Mouse (Mus musculus) CD4-positive, CD25-positive, alpha-beta regulatory T cell, adult 2 months (primary cell): ENCODE data around the gene Asphd1.
"Not testable (repeated sequence)": the region's sequence is repeated elsewhere in the genome, so short reads cannot be mapped to it uniquely, and the experiment has no call there.

Experiments
- DNase-seq: peaks from one replicate; pipeline ENCODE4 v3.0.0-alpha.2; 2012; ENCODE audit warnings: low read depth, low spot score

Gene Asphd1

GRCm38 (mm10) chr7:126950647-126951615 lies 1.5 kb upstream of the Asphd1 start:
- no peak for DNase-seq

DNA sequence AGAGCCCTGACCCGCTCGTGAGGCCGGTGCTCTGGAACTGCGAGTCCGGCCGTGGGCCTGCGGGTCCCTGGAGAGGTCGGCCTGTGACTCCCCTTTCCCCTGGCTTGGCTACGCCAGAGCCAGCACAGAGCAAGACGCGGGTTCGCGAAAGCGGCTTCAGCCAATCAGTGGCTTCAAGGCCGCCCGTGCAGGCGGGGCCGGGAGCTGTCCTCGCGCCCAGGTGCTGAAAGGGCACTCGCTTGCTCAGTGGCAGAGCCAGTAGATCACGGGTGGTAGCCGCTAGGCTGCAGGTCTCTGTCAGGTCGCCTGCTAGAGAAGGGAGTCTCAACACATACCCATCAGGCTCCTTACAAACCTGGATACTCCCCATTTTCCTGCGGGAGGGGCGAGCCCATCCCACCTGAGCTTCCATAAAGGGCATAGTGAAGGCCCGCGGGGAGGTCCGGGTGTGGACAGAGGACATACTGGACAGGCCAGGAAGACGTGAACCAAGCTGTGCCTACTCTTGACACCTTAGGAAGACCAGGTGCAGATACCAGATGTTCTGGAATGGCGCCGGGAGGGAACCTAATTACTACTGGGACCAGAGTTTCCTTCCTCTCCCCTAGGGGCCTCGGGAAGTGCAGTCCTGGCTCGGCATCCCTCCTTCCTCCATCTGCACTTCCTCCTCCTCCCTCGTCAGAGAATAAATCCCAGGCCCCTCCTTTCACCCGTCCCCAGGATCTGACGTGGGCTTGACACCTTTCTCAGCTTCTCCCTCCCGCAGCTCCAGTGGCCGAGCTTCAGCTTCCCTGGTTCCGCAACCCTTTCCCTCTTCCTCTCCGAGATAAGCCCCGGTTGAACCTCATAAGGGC lies 638 bp upstream of the Asphd1 start, which contains the start of gene Sez6l2:
Sez6l2 (plus strand) TSS at position 771 of the 854 bp plus-strand sequence.
- DNase-seq: peak; percentile 90

- no peak for DNase-seq
Observed at GRCm38 (mm10) chr7:126948626-126949025, 756 bp downstream of the Asphd1 start.

GRCm38 (mm10) chr7:126946530-126946929 lies 2.9 kb downstream of the Asphd1 start:
- DNase-seq: peak; percentile 77

- no peak for DNase-seq
Observed at GRCm38 (mm10) chr7:126941801-126942200, 7.6 kb downstream of the Asphd1 start.

DNA sequence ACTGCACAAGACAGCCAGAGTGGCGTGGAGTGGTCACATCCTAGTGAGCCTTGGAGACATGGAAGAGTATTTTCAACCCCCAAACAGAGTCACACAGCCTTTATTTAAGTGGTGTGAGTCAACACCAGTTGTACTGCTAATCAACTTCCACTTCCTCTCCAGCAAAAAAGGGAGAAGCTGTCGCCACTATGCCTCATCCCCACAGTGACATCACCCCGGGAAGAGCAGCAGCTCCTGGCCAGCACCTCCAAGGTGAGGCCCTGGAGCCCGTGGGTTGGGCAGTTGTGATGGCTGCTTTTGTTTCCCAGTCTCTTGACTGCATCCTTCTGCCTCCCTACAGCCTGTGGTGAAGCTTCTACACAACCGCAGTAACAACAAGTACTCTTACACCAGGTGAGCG lies 8.2 kb downstream of the Asphd1 start:
- no peak for DNase-seq

DNA sequence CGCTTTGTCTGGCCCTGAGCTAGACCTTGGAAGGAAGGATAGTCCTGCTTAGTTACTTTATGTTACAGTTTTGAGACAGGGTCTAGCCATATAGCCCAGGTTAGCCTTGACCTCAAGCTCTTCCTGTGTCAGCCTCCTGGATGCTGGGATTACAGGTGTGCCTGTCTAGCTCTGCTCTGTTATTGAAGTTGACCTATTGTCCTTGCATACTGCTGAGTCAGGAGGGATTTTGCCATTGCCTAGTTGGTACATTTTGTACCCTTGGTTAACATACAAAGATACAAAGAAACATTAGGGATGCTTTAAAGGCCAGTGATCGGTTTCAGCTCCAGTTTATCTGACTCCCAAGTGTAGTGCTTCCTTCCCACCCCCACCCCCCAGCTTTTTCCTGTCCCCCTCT lies 16.7 kb downstream of the Asphd1 start:
- no peak for DNase-seq

DNA sequence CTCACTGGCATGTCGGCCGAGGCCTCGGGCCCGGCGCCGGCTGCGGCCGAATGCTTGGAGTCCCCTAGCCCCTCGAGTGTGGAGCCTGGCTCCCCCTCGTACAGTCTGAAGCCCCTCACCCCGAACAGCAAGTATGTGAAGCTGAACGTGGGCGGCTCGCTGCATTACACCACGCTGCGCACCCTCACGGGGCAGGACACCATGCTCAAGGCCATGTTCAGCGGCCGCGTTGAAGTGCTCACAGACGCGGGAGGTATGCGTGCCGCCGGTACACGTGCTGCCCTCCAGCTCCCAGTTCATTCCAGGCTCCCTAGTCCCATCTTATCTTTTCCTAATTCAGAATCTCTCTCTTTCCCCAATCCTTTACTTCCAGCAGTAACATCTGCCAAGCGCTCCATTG lies 20.3 kb downstream of the Asphd1 start:
- no peak for DNase-seq

DNA sequence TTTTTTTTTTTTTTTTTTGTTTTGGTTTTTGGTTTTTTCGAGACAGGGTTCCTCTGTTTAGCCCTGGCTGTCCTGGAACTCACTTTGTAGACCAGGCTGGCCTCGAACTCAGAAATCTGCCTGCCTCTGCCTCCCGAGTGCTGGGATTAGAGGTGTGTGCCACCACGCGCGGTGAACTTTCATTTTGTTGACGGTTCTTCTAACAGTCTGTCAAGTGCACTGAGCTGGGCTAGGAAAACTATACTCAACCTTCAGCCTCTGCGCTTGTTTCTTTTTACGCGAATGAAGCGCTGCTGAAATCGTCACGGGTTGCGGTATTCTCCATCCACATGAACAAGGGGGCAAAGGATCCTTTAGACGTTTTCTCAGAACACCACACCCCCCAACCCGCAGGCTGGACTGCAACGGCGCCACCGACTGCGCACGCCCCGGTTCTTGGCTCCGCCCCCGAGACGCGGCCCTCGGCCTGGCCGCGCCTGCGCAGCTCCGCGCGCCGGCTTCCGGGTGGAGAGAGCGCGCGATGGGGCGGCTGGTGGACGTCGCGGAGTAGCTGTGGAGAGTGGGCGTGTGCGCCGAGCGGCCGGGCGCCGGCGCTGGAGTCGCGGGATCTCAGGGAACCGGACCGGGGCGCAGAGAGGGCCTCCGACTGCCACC lies 20.9 kb downstream of the Asphd1 start, which contains the start of gene Kctd13:
Kctd13 (plus strand) TSS at position 496 of the 654 bp plus-strand sequence.
- DNase-seq: peak; percentile 96

DNA sequence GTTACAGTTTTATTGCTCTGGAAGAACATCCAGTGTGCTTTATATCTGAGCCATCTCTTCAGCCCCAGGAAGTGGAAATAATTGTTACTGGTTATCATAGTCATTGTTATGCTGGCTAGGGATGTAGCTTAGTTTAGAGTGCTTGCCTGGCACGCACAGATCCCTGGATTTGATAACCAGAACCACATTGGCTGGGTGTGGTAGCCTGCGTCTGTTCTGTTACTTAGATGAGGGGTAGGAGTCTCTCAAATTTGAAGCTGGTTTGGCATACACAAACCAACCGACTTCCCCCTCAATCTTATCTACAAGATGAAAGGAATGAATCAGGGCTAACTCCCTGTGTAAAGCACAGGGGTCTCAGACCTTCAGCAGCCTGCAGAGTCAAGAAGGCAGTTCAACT lies 23.1 kb downstream of the Asphd1 start:
- DNase-seq: no peak

DNA sequence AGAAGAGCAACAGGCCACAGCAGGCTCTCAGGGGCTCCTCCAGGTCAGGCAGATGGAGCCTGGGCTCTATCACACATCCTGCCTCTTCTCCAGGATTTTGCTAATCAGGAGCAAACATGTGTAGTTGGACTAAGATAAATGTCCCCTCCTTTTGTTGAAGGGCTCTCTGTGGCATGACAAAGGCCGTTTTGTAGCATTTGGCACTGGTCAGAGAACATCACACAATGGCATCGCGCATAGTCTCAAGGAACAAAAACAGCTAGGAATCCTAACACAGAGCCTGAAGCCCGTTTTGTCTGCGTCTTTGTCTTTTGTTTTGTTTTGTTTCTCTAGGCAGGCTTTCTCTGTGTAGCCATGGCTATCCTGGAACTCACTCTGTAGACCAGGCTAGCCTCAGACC lies 25.4 kb downstream of the Asphd1 start:
- no peak for DNase-seq

GRCm38 (mm10) chr7:126922624-126923060 lies 26.7 kb downstream of the Asphd1 start, which contains the start of gene Tmem219:
Gene Tmem219 (minus strand): TSS chr7:126922917.
- no peak for DNase-seq

GRCm38 (mm10) chr7:126921563-126921962 lies 27.8 kb downstream of the Asphd1 start:
- no peak for DNase-seq

DNA sequence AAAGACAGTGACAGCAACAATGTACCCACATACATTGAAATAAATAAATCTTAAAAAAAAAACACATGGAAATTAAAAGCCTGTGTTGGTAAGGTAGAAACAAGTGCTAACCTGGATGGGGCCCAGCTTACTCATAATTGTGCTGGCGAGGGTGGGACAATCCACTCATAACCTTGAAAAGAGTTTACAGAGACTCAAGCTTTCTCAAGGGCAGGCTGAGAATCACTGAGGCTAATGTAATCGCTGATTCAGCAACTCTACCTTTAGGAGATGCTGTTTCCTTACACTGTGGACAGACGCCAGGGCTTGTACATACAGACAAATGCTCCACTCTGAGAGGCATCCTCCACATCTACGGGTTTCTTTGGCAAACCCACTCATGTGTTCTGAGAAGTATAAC lies 29.4 kb downstream of the Asphd1 start:
- no peak for DNase-seq

DNA sequence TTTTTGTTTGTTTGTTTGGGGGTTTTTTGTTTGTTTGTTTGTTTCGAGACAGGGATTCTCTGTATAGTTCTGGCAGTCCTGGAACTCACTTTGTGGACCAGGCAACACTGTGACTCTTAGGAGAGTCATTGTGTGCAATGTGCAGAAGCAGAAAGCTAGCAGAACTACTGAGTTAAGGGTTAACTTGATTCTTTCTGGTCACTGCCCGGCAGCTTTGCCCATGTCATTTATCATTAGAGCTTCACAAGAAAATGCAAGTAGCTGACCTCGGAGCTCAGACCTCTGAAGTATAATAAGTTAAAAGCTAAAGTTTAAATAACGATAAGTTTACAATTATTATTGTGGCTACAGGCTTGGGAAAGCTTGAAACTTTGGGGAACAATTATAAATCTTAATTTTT lies 31.0 kb downstream of the Asphd1 start:
- not testable (repeated sequence) for DNase-seq

GRCm38 (mm10) chr7:126914844-126915243 lies 34.5 kb downstream of the Asphd1 start:
- no peak for DNase-seq

DNA sequence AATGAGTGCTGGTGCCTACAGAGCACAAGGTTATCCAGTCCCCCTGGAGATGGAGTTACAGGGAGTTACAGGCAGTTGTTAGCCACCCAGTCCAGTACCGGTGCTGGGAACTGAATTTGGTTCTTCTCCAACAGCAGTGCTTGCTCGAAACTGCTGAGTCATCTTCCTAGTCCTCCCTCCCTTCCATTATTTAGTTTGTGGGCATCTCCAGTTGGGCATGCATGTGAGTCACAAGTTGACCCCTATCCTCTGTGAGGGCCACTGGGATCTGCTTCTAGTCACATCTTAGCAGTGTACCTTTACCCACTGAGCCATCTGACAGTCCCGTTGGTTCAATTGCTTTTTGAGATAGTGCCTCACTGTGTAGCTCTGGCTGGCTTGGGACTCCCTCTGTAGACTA lies 43.8 kb downstream of the Asphd1 start:
- DNase-seq: no peak

DNA sequence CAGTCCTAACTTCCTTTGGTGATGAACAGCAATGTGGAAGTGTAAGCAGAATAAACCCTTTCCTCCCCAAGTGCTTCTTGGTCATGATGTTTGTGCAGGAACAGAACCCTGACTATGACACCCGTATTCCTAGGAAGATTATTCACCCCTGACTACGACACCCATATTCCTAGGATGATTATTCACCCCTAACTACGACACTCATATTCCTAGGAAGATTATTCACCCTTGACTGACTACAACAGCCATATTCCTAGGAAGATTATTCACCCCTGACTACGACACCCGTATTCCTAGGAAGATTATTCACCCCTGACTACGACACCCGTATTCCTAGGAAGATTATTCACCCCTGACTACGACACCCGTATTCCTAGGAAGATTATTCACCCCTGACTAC lies 49.6 kb downstream of the Asphd1 start:
- not testable (repeated sequence) for DNase-seq

DNA sequence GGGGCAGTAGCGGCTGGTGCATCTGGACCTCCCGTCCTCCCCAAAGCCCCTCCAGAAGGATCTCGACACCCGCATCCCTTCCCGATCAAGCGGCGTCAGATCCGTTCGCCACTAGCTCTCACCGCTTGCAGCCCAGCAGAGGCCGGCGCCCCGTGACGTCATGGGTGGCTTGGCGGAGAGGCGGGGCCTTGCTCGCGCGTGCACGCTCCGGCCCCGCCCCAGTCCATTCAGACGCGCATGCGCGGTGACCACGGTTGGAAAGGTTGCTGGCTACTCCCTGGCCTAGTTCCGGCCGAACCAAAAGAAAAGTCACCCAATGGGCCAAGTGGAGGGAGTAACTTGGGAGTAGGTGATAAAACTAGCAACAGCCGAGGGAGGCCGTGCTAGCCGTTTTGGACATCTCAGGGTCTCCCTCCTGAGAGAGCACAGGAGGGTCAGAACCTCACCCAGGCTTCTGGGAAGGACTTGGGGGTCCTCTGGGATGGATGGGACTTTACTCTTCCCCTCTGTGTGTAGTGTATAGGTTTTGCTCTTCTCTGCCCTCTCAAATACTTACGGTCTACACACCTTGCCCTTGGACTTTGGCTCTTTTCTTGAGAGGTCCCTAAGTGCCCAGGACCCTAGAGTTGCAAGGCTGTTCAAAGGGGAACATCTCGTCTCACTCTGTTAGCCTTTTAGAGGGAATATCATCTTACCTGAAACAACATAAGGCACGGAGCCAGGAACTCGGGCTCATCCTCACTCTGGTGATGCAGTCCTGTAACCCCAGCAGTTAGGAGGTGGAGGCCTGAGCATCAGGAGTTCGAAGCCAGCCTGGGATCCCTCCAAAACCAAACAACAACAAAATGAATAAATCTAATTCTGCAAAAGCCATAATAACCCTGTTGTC lies 51.0 kb downstream of the Asphd1 start:
- peak; percentile 94 for DNase-seq

GRCm38 (mm10) chr7:126897390-126898101 lies 51.8 kb downstream of the Asphd1 start:
- DNase-seq: peak; percentile 48
